Mouse (Mus musculus): Measurements from ENCODE around the gene Efcab14.

The Efcab14 gene

DNA sequence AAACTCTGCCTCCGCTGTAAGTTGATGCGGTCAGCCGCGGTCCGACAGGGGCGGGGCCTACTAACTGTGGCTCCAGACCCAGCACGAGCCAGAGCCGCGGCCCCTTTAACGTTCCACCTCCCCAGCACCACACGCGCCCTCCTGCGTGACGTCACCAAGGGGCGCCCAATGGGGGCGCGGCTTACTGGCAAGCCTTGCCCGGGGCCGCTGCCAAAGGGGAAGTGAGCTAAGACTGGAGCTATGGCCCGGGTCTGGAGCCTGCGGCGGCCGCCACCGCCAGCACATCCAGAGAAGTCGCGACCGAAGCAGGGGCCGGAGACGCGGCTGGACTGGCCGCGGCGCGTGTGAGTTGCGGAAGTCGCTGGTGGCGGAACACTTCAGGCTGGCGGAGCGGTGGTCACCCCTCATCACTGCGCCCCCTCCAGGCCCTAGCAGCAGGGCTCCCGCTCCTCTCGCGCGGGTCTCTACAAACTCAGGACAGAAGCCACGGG lies at the start of gene Efcab14:
TSS of gene Efcab14 (plus strand) at position 194 of the 491 bp plus-strand sequence.
- DNase-seq = peak; percentile 96

DNA sequence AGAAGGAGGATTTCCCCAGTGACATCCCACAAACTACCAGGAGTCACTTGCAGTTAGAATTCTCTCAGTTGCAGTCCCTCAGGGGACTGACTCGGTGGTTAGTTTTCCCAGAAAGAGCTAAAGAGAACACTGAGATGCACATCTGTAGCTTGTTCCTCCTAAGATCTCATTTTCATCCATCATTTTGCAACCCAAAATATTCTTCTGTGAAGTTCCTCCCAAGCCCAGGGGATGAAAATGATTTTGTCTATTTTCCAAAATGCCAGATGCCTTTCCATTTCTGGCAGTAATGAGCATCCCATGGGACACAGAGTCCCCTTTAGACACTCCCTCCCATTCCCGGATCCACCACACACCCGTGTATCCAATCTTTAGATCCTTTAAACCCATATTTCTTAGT lies 36.1 kb upstream of the Efcab14 start:
- DNase-seq = no peak

DNA sequence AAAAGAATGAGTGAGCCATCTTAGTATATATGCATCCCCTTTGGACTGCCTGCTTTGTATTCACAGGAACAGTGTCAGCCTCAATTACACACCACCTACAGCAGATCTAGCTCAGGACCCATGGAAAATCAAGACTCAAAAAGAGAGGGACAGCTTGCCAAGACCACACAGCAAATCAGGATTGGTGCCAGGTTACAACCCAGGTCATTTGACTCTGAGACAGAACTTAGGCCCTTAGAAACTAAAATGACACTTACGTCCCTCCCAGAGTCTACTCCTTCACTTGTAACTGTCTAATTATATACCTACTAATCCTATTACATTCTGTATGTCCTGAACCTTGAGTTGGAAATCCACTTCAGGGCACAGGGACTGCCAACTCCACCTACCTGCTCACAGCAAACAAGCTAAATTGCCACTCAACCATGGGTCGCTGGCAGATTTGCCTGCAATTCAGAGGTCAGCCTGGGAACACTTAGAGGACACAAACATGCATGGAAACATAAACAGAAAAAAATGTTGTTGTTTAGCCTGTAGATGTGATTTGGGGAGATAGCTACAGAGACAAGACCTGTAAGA lies 33.5 kb upstream of the Efcab14 start:
- no peak for DNase-seq

DNA sequence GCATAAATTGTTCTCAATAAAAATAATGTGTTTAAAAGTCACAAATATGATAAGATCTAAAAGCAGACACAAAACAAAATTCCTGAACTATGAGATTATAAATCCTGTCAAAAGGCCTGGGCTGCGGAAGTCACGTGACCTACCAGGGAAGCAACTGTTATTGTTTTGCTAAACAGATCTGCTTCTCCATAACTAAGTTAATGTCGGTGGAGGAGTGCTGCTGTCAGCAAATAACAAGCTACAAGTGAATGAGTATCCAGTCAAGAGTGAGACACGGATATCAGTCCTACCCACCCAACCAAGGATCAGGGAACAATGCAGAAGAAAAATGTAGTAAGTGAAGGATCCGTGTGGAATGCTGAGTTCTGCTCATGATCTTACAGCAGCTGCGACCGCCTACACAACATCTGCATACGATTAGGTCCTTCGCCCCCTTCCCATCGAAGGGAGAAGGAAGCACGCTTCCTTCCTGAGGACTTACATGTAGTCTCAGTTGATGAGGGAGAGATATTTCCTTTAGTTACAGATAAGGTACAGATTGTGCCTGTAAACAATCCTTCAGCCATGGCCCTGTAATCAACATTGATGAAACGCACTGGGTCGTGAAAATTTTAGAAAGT lies 28.5 kb upstream of the Efcab14 start:
- DNase-seq = no peak

DNA sequence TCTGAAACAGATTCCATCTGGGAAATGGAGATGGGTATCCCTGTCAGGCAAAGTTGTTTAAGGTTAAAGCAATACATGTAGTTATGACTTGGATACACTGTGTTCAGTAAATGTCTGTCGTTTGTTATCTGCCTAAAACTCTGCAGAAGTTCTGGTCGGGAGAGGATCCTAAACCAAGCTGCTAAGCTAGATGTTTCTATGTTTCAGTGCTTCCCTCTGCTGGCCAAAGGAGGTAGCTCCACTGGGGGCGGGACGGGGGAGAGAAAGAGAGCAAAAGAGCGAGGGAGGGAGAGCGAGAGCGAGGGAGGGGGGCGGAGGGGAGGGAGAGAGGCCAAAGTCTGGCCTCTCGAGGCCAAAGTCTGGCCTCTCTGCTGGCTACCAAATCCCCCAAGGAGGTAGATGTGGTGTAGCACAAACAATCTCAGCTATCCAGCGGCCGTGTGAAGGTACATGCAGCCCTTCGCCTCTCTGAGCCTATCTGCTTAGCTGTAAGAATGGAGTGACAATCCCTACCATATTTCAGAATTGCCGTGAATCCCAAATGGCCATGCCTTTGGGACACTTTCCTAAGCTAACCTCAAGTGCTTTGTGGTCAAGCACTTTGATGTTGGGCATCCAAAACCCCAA lies 27.6 kb upstream of the Efcab14 start:
- DNase-seq = peak; percentile 79

DNA sequence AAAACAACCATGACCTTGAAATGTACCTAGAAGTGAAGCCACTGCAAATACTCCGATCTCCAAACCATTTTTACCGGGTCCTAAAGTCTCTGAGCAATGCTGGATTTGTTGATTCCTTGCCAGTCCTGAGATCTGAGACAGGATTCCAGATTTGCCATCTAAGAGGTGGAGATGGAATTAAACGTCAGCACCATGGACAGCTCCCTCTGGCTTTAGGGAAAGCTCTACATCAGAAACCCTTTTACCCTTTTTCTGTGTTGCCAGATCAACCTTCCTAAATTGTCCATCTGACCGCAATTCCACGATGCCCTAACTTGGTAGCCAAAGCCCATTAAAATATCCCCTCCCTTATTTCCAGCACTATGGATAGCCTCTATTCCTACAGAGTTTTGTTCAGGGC lies 8.8 kb upstream of the Efcab14 start:
- DNase-seq = peak; percentile 65

DNA sequence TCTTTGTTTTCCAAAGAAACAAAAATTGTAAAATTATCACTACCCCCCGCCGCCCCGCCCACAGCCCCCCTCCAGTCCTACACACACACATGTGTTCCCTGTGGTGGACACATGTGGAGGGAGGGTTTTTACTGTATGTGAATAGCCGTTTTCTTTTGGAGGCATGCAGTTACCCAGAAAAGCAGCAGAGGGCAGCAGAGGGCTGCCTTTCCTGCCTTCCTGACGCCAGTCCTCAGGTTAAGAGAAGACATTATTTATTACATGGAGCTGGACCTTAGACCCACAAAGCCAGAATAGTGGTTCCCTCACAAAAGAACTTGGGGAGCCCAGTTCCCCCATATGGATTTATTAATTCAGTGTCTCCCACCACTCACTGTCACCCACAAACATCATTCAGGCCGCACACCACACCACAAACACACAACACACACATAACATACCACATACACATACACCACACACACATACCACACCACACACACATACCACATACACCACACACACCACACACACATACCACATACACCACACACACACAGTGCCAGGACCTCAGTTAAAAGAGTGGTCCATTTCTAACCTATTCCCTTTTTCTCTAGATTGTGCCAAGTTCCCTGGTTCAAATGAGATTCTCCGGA lies 5.8 kb upstream of the Efcab14 start:
- peak; percentile 76 for DNase-seq

DNA sequence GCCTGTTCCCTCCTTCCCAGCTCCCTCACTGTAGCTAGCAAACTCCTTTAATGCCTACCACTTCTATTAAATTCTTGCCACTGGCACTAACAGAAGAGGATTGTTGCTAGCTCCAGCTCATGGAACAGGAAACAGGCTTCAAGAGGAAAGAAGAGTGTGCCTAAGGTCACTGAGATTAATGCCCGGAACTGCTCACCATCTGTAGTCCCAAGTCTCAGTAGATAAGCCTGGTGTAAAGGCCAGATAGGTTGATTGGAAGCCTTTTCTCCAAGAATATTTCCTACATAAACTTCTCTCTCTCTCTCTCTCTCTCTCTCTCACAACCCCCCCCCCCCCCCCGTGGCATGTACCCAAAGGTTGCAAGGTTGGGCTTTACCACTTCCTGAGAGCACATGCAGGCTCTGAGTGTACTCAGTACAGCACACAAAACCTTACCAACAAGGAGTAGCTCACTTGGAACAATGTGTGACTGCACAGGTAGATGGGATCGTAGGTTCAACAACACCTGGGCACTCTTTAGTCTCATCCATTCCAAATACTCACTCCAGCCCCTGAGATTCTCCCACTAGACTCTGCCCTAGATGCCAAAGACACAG lies 5.2 kb upstream of the Efcab14 start:
- DNase-seq = no peak

DNA sequence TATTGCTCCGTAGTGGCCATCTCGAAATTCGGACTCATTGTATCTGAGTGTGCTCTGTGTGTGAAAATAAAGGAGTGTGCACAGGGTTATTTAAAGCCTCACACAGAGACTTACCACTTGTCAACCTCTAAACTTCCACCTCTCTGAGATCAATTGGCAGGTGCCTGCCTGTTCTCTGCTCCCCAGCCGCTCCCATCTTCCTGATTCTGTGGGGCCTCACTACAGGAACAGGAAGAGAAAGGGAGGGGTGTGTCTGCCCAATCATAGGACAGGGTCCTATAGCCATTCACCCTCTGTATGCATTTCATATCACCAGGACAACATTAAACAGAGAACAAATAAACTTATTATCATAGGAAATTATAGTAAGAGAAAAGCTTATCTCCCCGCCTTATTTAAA lies 3.8 kb upstream of the Efcab14 start:
- DNase-seq = no peak

DNA sequence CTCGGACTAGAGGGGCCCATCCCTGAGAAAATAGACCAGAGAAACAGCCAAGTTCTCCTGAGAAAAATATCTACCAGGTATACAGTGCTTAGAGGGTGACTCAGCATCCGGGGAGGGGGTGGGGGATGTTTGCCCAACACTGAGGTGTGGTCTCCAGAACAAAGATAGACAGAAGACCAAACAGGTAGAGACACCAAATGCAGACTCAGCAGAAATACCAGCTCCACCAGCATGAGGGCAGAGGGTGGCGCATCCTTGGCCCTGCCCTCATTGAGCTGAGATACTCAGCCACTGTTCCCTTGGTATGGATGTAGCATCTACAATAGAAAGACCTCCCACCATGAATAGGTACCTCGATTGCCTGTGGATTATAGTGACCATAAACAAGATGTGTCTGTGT lies 2.7 kb upstream of the Efcab14 start:
- no peak for DNase-seq

DNA sequence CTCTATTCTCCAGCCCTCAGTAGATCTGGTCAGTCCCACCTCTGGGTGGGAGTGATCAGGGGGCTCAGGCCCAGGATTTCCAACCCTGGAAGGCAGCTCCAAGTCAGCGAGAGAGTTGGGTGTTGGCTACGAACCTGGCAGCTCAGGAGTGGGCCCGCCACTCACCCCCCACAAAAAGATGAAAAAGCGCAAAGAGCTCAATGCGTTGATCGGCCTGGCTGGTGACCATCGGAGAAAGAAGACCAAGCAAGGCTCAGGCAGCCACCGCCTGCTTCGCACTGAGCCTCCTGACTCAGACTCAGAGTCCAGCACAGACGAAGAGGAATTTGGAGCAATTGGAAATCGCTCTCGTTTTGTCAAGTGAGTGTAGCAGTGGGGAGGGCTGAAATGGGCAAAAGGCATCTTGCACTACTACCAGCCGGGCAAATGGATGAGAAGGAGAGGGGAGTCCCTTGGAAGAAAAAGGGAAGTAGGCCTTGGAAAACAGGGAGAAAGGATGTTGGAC lies 989 bp downstream of the Efcab14 start:
- no peak for DNase-seq

DNA sequence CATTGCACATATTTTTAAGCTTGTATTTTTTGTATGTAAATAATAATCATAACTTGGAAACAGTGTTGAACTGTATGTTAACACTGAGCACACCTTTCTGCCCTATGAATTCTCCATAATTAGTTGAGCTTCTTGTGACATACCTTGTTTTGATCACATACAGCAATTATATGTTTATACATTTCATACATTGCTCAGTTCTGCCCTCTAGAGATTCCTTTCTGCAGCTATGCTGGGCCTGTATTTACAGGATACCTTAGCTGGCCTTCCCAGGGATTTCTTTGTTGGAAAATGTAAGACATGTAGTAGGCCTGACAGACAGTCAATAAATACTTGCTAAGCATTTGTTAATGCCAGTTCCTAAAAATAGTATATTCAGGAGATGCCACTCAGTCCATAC lies 5.1 kb downstream of the Efcab14 start:
- DNase-seq = no peak

DNA sequence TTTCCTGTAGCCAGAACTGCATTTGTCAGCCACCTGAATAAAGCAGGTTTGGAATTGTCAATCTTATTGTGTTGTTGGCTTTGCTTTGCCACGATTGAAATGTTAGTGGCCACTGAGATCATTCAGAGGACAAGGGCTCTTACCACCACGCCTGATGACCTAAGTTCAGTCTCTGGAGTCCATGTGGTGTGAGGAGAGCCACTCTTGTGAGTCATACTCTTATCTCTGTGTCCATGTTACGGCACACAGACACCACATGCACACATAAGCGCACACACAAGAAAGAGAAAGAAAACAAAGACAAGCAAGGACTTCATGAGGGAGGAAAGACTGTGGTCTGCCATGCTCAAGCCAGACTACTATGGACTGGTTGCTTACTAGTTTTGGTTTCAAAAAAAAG lies 5.6 kb downstream of the Efcab14 start:
- no peak for DNase-seq

DNA sequence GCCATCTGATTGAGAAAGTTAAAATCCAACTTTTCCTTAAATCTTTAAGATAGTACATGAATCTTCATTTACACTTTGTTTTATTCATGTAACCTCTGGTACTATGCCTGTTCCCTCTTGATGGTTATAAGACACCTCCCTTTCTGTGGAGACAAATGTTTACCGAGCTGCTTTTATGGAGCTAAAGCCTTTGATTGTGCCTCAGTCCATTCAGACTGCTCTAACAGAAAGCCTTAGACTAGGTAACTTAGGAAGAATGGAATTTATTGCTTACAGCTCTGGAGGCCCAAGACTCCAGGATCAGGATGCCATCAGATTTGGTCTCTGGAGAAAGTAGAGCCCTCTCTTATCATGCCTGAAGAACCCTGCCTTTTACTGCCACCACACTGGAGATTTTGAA lies 10.6 kb downstream of the Efcab14 start:
- DNase-seq = no peak

DNA sequence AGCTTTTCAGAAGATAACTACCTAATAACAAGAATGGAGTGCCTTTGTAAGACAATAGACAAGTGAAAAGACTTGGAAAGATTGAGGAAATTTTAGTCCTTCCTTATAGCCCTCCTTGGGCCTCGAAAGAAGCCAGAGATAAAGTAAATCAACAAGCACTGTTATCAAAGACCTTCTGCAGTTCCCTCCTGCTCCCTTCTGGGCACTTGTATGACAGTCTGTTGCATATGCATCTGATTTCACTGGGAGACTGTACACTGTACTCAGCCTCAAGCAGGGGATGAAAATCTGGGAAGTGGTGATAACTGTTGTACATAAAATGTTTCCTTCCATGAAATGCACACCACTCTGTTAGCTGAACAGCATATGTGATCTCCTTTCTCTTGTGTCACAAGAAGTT lies 11.8 kb downstream of the Efcab14 start:
- DNase-seq = no peak

DNA sequence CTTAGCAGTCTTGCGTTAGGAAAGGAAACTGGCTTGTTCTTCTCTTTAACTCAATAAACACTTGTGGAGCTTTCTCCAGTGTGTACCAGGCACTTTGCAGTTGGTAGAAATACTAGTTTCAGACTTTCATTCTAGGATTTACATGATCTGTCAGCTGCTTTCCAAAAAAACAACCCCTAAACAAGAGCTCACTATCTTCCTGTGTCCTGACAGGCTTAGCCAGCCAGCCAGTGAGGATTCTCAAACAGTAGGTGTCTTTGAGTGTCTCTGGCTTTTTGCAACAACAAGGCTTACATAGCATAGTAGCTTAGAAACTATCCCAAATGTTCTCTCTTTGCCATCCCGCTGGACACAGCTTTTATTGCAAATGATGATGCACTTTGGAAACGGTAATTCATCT lies 16.6 kb downstream of the Efcab14 start:
- no peak for DNase-seq

DNA sequence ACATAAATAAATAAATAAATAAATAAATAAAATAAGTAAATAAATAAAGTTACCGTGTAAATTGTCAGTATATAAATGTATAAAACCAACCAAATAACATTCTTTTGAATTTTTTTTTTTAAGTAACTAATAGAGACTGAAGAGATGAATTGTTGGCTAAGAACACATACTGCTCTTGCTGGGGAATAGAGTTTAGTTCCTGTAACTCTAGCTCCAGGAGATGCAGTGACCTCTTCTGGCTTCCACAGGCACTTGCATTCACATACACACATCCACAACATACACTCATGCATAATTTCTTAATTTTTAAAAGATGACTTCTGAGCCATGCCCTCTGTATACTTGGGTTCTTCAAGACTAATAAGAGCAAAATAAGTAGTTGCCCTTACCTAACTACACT lies 17.3 kb downstream of the Efcab14 start:
- no peak for DNase-seq

DNA sequence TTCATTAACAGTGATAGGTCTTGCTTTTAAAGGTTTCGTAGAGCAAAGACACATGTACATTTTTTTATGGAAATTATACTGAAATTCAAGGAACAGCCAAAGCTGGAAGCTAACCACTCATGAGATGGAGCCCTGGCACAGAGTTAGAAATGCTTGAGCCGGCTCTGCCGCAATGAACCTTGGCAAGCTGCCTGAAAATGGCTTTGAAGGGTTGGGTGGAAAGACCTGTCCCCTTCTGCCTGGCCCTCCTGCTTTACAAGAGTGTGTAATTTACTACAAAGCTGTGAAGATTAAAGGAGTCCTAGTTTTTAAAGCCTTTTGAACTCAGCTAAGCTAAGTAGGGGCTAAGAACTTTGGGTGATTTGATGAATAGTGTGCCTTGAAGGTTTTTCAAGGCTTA lies 23.7 kb downstream of the Efcab14 start:
- DNase-seq = no peak

DNA sequence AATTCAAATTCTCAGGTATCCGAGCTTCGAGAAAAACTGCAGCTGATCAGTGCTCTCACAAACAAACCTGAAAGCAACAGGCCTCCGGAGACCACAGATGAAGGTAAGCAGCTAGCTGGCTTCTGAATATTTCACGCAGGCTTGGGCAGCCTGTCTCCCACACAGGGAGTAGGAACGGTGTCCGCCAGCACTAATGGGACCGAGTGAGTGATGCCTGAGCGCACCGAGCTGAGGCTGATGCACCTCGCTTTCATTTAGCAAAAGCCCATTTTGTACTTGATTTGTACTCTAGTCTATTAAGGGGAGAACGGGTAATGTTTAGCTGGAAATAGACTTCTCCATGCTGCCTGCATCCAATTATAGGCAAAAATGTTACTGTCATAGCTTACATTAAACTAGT lies 27.0 kb downstream of the Efcab14 start:
- no peak for DNase-seq

DNA sequence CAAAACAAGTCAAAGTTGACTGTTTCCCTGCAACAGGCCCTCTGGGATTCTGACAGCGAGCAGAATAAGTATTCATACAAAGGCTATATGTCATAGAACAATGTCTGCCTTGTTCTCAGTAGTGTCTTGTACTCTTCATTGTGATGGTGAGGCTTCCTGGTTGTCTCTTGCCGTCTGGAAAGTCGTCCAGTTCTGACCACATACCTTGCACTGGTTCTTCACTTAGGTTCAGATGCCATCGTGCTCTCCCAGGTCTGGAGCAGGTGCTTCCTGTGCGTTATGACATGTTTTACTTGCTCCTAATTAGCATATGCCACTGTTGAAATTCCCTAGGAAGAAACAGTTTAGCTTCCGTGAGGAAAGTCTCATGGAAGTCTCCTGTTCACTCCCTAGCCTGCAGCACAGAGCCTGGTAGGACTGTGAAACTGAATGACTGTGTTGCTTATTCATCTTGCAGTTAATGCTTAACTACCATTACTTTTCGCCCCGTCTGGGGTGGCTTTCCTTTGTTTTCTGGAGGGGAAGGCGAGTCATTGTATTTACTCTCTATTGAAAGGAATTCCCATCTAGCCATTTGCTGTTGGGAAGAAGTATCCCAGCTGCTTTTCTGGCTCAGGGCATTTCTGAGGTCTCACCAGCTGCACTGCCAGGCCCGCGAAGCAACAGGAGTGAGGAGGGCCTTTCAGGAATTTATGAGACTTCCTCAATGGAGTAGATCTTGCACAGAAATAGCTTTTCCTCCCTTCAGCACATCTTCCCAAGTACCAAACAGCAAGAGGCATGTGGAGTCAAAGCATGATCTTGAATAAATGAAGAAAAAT lies 30.3 kb downstream of the Efcab14 start:
- no peak for DNase-seq

DNA sequence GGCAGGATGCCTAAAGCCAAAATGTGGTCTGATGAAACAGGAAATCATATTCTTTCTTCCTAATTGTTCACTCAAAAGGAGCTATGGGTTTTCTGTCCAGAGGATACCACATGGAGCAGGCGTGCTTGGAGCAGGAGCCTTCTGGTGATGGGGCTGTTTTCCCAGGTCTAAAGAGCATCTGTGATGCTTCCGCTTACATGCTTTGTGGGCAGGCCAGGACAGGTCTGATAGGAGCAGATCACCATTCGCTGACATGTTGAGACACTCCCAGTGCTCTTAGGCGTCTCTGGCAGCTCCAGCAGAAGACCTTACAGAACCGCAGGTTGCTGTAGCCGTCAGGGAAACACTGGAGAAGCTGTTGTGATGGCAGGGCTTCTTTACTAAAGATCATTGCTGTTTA lies 37.5 kb downstream of the Efcab14 start:
- no peak for DNase-seq

DNA sequence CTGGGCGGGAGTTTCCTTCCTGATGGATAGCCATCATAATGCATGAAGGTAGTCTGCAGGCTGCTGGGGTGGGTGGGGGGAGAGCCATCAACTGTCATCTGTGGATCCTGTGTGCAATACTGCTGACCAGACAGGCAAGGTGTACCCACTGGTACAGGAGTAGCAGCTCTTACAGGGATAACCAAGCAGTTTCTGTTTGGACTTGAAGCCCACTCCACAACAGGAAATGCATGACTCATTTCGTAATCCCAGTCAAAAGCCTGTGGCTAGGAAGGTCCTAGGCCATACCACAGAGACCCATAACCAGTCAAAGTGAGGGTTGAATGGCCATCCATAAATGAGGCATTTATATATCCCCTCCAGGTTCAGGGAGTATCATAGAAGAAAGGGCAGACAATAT lies 40.1 kb downstream of the Efcab14 start:
- no peak for DNase-seq

DNA sequence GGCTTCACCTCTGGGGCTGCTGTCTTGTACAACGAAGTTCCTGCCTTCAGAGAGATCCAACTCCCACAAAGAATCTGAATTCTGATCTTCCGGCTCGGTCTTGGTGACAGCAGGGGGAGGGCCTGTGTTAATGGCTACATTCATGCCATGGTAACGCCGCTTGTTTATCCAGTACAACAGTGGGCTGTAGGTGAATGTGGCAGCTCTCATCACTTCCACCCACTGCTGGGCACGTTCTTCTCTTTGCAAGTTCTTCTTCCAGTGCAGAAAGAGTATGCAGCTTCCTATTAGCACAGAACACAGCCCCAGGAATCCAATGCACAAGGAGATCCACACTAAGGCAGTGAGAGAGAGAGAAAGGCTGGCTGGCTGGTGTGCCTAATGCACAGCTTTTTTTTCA lies 42.7 kb downstream of the Efcab14 start:
- DNase-seq = no peak

All from thymus, postnatal 4 days (tissue).